Mouse (Mus musculus) ES-Bruce4 (cell line): ENCODE results near the gene Ackr3. TPM values are rescaled to one million over a fixed set of nuclear protein-coding genes. Genes with fewer than 3 reads are reported as not detected.

Source experiments
- H3K27ac ChIP-seq: 2 replicates; pipeline ENCODE4 v1.5.1; 2012; ENCODE audit warnings: low read length, inconsistent platforms; ENCODE audit not compliant: insufficient read depth
- H3K27me3 ChIP-seq: 2 replicates; pipeline ENCODE4 v1.6.1; 2012; ENCODE audit warnings: mild to moderate bottlenecking, low read length, inconsistent platforms; ENCODE audit not compliant: control insufficient read depth, poor library complexity, insufficient read depth, severe bottlenecking
- H3K36me3 ChIP-seq: 2 replicates; pipeline ENCODE4 v1.6.1; 2012; ENCODE audit warnings: inconsistent platforms, mild to moderate bottlenecking, low read length, moderate library complexity; ENCODE audit not compliant: control insufficient read depth, poor library complexity, insufficient read depth, severe bottlenecking
- H3K4me1 ChIP-seq: one replicate; pipeline ENCODE4 v1.8.1; 2011; ENCODE audit warnings: low read length; ENCODE audit not compliant: control insufficient read depth, insufficient read depth
- H3K4me3 ChIP-seq: 2 replicates; pipeline ENCODE4 v1.5.1; 2011; ENCODE audit warnings: low read depth, mild to moderate bottlenecking, low read length
- H3K9ac ChIP-seq: 2 replicates; pipeline ENCODE4 v1.6.1; 2012; ENCODE audit warnings: low read depth, mild to moderate bottlenecking, inconsistent platforms; ENCODE audit not compliant: poor library complexity, severe bottlenecking
- H3K9me3 ChIP-seq: replicated peaks from 2 replicates; pipeline ENCODE4 v1.6.1; 2012; ENCODE audit warnings: mild to moderate bottlenecking, low read length, inconsistent platforms; ENCODE audit not compliant: control insufficient read depth, poor library complexity, insufficient read depth, severe bottlenecking
- CTCF ChIP-seq: IDR thresholded peaks from one replicate; pipeline ENCODE4 v1.8.1; 2011; ENCODE audit warnings: low read depth, low read length
- EP300 ChIP-seq: IDR thresholded peaks from 2 replicates; pipeline ENCODE4 v1.6.1; 2011; ENCODE audit warnings: low read depth, low read length; ENCODE audit not compliant: insufficient read depth
- POLR2A ChIP-seq: IDR thresholded peaks from one replicate; pipeline ENCODE4 v1.8.1; 2011; ENCODE audit warnings: low read length; ENCODE audit not compliant: insufficient read depth
- polyA plus RNA-seq: library from polyadenylated mRNA; stranded (reverse); fragments of >200 nt; gene quantifications from 2 replicates; pipeline ENCODE4 v1.2.4, GENCODE M21; 2011; ENCODE audit warnings: low read depth; ENCODE audit not compliant: missing spikeins, insufficient read depth, insufficient read length

Ackr3 gene
- polyA plus RNA-seq, 1 experiment, result 5.2 TPM

GRCm38 (mm10) chr1:90206684-90207083 is 2.9 kb downstream of the Ackr3 start:
- Histone ChIP-seq H3K4me3 (no peak overlapping the region), H3K4me1 (peaks cover 4% of the 10 kb centered on the region), H3K36me3 (no peaks in the 10 kb centered on the region), H3K9me3 (no peaks in the 10 kb centered on the region), H3K27me3 (no peaks in the 10 kb centered on the region), H3K9ac (no peak overlapping the region), H3K27ac (no peak overlapping the region)
- no peak for TF ChIP-seq CTCF
- no peak for TF ChIP-seq EP300
- no peak for TF ChIP-seq POLR2A

GRCm38 (mm10) chr1:90207279-90207678 is 3.5 kb downstream of the Ackr3 start:
- H3K9me3 ChIP-seq, result no peaks in the 10 kb centered on the region
- no peaks in the 10 kb centered on the region for H3K36me3 ChIP-seq
- H3K9ac ChIP-seq, result no peak overlapping the region
- H3K4me3 ChIP-seq, result no peak overlapping the region
- H3K27ac ChIP-seq, result no peak overlapping the region
- peaks cover 4% of the 10 kb centered on the region for H3K4me1 ChIP-seq
- H3K27me3 ChIP-seq, result no peaks in the 10 kb centered on the region
- TF ChIP-seq POLR2A (no peak), EP300 (no peak), CTCF (no peak)

GRCm38 (mm10) chr1:90207739-90208502 is 4.1 kb downstream of the Ackr3 start:
- peaks cover 4% of the 10 kb centered on the region for H3K4me1 ChIP-seq
- no peaks in the 10 kb centered on the region for H3K27me3 ChIP-seq
- no peak overlapping the region for H3K9ac ChIP-seq
- H3K4me3 ChIP-seq, result no peak overlapping the region
- H3K27ac ChIP-seq, result no peak overlapping the region
- no peaks in the 10 kb centered on the region for H3K9me3 ChIP-seq
- H3K36me3 ChIP-seq, result no peaks in the 10 kb centered on the region
- no peak for TF ChIP-seq POLR2A

GRCm38 (mm10) chr1:90208503-90208860 is 4.7 kb downstream of the Ackr3 start:
- H3K4me3 ChIP-seq, result no peak overlapping the region
- no peak overlapping the region for H3K27ac ChIP-seq
- no peaks in the 10 kb centered on the region for H3K27me3 ChIP-seq
- H3K9me3 ChIP-seq, result no peaks in the 10 kb centered on the region
- no peaks in the 10 kb centered on the region for H3K36me3 ChIP-seq
- H3K4me1 ChIP-seq, result peaks cover 4% of the 10 kb centered on the region
- TF ChIP-seq POLR2A (no peak), CTCF (no peak), EP300 (no peak)
- no peak overlapping the region for H3K9ac ChIP-seq

- no peak overlapping the region for H3K27ac ChIP-seq
- H3K4me3 ChIP-seq, result no peak overlapping the region
- H3K36me3 ChIP-seq, result no peaks in the 10 kb centered on the region
- H3K27me3 ChIP-seq, result no peaks in the 10 kb centered on the region
- H3K9me3 ChIP-seq, result no peaks in the 10 kb centered on the region
- no peak overlapping the region for H3K9ac ChIP-seq
- TF ChIP-seq POLR2A (no peak), CTCF (no peak), EP300 (no peak)
- H3K4me1 ChIP-seq, result peaks cover 4% of the 10 kb centered on the region
Observed at GRCm38 (mm10) chr1:90209069-90209468, 5.3 kb downstream of the Ackr3 start.

- no peak overlapping the region for H3K9ac ChIP-seq
- no peaks in the 10 kb centered on the region for H3K27me3 ChIP-seq
- TF ChIP-seq CTCF (no peak), EP300 (no peak), POLR2A (no peak)
- H3K9me3 ChIP-seq, result no peaks in the 10 kb centered on the region
- H3K36me3 ChIP-seq, result no peaks in the 10 kb centered on the region
- H3K4me3 ChIP-seq, result no peak overlapping the region
- H3K27ac ChIP-seq, result no peak overlapping the region
- peaks cover 4% of the 10 kb centered on the region for H3K4me1 ChIP-seq
Observed at GRCm38 (mm10) chr1:90209741-90210140, 6.0 kb downstream of the Ackr3 start.
